Mouse (Mus musculus): Measurements from ENCODE around the gene Tmed8.
"Not testable (repeated sequence)": the region's sequence is repeated elsewhere in the genome, so short reads cannot be mapped to it uniquely, and the experiment has no call there.

The Tmed8 gene

DNA sequence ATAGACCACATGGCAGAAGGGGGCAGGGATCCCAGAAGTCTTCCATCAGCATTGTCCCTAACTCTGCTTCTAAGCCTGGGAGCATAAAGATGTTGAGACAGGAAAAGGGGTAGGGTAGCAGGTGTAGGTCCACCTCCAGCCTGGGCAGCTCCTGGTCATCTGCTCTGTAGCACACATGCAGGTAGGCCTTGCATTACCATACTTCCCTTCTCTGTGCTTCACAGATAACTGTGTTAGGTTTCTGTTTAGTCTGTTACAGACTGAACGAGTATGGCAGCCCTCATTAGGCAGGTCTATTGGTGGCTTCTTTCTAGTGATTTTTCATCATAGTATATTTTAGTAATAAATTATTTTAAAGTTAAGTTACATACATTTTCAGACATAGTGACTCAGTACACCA, 39.9 kb downstream of the Tmed8 start:
- no peak for DNase-seq (ENCODE audit: low spot score in 2 of 2)

DNA sequence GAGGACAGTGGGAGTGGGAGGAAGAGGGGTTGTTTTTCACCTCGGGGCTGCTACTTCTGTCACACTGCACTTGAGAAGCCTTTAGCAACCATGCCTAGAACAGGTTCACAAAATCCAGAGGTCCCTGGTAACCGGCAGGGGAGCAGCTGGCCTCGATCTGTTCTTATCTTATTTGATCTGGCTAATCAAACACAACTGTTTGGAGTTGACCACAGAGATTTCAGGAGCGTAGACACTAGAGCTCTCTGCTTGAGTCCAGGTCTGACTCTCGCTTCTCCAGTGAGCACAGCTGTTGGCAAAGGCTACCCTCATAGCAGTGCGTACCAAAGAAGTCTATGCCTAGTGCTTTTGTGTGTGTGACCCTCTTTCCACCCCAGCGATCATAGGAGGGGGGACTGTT, 42.2 kb downstream of the Tmed8 start:
- DNase-seq (ENCODE audit: low spot score in 2 of 2), result no peak

DNA sequence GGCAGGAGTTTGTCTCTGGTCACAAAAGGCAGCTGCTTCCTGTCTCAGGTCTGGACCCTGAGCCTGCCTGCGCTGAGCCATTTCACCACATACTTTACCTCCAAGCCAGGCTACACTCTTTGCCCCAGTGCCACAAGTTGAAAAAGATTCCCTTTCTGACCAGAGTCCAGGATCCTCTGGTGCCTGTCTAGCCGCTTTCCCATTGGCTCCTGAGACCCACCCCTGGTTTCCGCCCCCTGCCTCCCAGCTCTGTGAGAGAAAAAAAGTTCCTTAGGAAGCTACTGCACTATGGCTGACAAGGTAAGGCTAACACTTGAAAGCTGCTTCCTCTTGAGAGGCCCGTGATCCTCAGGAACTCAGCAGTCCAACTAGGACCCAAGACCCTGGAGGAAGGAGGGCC, 42.9 kb downstream of the Tmed8 start:
- DNase-seq (ENCODE audit: low spot score in 2 of 2), result no peak

DNA sequence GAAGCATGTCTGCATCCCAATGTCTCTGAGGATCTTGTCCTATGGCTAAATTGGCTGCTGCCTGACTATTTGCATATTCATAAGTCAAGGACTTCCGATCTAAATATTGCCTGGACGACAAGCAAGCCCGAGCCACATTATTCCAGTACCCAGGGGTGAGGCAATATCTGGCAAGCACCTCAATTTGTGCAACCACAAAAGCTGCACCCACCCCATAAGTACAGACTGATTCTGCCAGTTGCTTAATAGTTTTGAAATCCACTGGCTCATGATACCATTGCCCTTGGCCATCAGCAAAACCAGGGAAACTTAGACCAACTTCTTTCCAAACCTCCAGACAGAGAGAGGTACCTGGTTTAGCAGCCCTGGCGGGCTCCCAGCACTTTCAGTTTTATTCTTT, 45.8 kb downstream of the Tmed8 start:
- not testable (repeated sequence) for DNase-seq (ENCODE audit: low spot score in 2 of 2)

DNA sequence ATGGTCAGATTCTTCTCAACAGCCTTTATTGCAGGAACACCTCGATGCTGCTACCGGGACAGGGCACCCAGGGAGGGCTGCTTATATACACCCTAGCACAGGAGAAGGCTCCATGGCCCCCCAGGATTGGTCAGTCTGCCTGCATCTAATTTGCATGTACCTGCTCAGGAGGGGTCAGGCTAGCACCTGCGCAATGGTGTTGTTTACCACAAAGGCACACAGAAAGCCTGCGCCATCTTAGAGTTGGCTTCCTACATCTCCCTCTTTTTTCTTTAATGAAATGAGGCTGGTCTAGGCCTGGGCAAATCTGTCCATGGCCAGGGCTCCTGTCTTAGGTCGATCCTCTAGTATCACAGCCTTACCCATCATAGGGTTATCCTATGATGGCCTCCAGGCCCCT, 50.8 kb downstream of the Tmed8 start:
- DNase-seq (ENCODE audit: low spot score in 2 of 2), result no peak

DNA sequence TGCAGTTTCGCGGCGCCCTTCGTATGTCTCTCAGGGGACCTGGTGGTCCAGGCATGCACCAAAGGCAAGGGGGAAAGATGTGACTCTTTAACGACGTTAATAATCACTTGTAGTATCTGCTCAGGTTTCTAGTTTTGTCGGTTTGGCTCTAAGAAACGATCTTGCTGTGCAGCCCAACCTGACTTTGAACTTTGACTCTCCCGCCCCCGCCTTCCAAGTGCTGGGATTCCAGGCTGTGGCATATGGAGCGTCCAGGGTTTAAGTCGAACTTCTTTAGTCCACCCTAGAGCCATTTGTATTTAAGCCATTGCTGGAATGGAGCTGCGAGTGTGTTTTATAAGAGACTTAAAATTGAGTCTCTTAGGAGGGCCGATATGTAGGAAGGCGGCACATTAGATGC, 52.1 kb downstream of the Tmed8 start:
- no peak for DNase-seq (ENCODE audit: low spot score in 2 of 2)

DNA sequence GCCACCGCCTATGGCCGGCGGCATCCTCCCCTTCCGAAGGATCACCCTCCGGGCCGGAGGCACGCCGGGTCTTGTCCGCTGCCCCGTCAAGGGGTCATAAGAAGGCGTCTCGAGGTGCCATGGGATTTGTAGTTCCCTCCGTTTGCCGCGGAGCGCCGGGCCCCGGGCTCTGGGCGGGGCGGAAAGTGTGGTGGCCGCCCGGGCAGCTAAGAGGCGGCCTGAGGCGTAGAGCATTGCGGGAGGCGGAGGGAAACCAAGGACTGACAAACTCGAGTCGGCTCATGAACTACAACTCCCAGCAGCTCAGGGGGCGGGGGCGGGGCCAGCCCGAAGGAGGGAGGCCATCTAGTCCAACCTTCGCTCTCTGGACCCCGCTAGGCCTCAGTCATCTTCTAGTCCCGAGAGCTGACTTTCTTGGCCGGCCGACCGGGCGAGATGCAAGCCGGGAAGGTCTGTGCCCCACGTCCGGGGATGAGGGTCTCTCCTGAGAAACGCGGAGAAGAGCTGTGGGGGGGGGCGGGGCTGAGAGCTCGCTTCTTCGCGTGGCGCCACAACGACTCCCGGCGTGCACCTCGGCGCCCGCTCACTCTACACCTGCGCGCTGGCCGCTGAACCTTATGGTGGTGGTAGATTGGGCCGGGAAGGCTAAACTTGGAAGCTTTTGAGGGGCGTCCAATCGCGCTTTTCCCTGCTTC, 52.7 kb downstream of the Tmed8 start, which contains the start of gene Pomt2:
Gene Pomt2 (minus strand): TSS at position 574 of the 695 bp plus-strand sequence.
- peak; percentile 91 to 93 for DNase-seq (ENCODE audit: low spot score in 2 of 2)

DNA sequence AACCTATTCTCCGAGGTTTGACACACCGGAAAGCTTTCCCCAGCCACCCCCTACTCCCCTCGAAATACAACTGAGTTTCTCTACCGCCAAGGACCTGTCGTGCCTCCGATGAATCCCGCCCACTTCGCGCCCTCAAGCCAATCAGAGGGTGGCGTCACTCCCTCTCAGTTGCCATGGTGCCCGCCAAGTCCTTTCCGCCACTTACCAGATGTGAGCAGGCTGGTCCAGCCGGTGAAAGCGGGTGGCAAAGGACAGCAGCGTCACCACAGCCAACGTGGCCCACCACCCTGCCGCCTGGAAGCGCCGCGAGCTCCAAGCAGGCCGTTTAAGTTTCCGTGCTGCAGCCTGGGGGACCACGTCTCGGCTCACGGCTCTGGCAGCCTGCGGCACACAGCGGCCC, 53.3 kb downstream of the Tmed8 start, which contains the start of gene Gstz1:
Gene Gstz1 (plus strand): TSS at position 200 of the 400 bp plus-strand sequence.
- DNase-seq (ENCODE audit: low spot score in 2 of 2), result peak; percentile 88 to 90

DNA sequence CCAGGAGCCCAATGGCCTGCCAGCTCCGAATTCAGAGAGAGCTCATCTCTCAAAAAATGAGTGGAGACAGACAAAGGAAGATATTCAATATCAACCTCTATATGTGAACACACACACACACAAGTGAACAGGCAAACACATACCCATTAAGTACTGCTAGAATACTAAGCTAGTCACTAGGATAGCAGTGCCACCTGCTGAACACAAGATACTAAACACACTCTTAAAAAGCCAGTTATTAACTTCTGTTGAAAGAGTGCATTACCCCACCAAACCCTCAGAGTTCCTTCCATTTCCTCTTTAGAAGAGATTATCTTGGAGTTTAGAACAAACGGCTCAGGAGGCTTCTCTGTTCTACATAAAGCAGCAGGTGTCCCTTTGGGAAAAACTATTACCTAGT, 58.1 kb downstream of the Tmed8 start:
- no peak for DNase-seq (ENCODE audit: low spot score in 2 of 2)

DNA sequence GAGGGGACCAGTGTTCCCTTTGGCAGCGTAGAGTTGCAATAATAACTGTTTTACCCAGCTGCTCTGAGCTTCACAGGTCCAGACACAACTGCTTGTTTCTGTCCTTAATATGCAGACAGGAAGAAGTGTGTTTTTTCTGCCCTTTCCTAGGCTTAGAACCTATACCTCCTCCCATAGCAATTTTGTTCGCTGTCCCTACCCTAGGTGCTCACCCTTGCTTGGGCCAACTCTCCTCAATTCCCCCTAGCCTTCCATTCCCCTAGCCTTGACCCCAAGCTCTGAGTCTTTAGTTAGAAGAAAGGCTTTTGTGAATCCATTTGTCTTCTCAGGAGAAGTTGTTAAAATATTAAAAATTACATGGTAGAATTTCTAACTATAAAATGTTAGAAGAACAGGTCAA, 61.5 kb downstream of the Tmed8 start:
- DNase-seq (ENCODE audit: low spot score in 2 of 2), result no peak

DNA sequence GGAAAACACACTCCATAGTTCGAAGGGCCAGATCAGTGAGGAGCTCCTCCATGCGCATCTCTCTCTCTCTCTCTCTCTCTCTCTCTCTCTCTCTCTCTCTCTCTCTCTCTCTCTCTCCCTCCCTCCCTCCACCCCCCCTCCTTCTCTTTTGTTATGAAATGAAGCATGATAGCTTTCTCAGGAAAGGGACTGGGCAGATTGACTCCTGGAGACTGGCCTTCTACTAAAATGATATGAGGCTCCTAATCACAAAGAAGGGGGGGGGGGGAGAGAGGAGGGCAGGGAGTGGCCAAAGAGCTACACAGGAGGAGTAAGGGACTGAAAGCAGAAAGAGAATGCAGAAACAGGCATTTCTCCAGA, 61.9 kb downstream of the Tmed8 start:
- no peak for DNase-seq (ENCODE audit: low spot score in 2 of 2)

DNA sequence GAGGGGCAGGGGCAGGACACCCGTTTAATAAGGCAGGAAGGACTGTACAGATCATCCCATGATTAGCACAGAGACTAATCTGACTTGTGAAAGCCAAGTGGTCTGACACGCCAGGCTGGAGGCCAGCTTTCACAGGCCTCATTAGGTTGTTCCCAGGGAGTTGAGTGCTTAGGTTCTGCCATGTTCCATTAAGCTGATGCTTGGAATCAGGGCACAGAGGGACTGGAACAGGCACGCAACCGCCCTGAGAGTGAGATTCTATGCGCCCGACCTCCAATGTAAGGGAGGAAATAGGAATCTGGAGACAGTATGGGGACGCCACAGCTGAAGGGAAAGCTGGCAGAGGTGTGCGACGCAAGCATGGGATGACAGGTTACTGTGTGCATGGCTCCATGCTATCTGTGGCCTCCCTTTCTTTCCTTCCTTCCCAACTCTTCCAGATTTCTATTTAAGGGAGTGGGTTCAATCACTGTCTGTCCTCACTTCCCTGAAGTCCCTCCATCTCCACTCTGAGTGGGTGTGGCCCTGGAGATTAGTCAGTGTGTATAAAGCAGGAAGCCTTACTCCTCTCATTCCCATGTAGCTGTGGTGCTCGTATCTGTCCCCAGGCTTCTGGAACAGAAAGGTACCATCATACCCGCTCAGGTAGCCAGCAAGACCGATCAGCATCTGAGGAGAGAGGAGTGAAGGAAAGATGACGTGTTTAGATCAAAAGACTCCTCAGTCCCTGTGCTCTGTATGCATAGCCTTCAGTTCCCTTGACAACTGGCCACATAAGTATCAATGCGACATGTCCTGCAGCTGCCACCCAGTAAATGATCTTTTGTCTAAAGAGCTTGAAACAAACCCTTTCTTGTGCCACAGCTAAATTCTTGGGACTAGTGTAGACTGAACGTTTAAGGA, 62.6 kb downstream of the Tmed8 start:
- DNase-seq (ENCODE audit: low spot score in 2 of 2), result no peak

DNA sequence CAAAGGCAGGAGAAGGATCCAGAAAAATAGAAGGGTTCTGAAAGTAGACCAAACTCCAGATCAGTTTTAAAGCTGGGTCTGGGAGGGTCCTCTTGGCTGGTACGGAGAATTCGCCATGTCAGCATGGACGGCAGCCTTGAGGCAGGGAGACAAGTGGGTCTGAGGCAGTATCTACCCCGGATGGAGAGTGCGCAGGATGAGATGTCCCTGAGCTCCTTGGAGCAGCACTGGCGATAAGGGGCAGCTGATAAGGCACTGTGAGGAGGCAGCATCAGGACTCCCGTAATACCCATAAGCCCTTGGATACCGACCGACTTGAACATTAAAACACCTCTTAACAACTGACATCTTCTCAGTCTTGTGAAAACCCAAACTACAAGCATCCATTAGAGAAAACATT, 67.5 kb downstream of the Tmed8 start:
- no peak for DNase-seq (ENCODE audit: low spot score in 2 of 2)

DNA sequence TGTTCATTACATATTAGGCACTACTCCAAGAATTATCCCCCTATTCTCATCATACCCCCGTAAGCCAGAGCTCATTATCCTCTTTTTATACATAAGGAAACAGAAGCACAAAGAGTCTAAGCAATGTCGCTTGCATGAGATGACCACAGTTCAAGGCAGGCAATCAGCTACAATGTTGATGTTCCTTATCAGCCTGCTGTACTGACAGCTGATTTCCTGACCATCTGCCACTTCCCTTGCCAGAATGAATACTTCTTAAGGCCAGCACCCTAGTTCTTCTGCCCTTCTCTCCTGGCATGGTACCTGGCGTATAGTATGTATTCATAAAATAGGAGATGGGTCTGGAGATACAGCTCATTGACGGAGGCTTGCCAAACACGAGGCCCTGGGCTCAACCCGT, 68.0 kb downstream of the Tmed8 start:
- no peak for DNase-seq (ENCODE audit: low spot score in 2 of 2)

DNA sequence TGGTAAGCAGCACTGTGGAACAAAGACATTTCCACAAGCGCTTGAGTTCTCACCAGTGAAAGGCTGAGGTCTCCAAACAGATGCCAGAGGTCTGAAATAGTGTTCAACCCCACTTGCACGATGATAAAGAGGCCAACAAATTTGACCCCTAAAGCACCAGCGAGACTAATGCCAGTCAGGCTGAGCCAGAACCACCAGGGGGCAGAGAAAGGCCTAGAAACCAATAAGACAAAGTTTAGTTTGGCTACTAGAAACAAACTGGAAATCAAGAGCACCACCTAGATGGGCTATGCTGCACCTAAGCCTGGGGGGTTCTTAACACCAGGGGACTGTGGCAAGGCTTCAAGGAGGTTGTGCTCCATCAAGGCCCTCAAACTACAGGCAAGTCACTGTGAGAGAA, 68.6 kb downstream of the Tmed8 start:
- no peak for DNase-seq (ENCODE audit: low spot score in 2 of 2)

DNA sequence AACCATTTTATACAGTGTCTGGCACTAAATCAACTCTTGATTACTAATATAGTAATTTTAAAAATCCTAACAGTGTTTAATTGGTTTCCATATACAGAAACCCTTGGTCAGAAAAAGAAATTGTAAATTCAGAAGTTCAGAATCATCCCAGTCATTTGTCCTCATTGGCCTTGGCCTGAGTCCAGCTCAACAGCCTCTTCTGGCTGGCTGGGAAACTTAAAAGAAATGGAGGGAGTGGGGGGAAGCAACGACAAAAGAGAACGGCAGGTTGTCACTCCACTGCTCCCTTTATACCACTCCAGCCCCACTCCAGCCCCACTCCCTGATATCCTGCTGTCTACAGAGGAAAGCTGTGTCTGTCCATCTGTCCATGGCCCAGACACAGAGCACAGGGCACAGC, 69.1 kb downstream of the Tmed8 start:
- DNase-seq (ENCODE audit: low spot score in 2 of 2), result no peak

DNA sequence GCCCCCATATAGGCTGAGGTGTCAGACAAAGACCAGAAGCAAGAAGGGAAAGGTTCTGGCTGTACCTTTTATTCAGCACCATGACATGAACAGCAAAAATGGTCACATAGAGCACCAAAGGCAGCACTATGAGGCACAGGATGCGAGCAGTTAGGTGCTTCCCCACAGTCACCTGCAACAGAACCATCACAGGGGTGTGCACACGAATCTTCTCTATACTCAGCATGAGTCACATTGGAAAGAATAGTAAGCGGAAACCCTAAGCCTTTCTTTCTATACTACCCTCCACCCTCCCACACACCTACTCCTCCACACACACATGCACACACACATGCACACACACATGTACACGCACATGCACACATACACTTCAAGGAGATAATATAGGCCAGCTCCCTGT, 70.0 kb downstream of the Tmed8 start:
- no peak for DNase-seq (ENCODE audit: low spot score in 2 of 2)

DNA sequence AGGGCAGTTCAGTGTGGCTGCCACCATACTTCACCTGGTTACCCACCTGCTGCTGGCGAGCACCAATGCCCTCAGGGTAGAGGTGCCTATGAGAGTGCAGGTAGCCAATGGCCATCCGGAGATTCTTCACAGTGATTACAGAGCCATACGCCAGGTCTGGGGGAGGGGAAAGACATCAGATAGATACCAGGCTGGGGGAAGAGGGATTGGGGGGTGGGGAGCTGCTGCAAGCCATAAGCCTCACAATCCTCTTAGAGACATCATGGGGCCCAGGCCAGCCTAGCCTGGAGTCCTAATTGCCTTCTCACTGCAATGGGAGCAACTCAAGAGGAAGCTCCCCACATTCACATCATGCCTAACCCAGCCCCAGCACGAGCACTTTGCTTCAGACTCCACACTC, 73.0 kb downstream of the Tmed8 start:
- DNase-seq (ENCODE audit: low spot score in 2 of 2), result no peak

DNA sequence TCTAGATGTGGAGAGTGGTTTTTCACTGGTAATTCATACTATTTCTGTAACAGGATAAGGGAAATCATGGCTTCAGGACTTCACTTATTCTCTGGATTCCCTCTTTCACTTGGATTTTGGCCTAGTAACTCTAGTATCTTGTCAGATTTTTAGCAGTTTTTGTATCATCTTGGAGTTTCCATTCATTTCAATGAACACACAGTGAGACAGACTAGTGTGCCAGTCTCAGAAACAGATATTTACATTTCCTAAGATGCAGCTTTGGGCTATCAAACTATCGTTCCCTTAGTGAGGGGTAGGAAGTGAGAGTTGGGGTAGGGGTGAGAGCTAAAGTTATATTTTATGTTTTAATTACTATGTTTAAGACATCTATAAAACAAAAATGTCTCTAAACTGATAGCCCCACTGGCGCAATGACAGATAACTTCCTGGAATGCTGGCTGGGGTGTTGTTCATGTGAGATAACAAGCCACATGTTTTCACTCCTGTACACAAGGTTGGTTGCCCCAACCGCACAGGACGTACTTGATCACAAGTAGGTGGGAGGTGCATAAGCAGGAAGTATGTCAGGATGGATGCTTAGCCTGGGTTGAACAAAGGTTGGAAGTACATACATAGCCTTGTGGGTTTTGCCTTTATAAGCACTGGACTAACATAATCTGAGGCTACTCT, 78.2 kb downstream of the Tmed8 start:
- no peak for DNase-seq (ENCODE audit: low spot score in 2 of 2)

All from frontal cortex, postnatal 10 days (tissue).